Mouse (Mus musculus) lung, postnatal 36 days (tissue): ENCODE measurements around the gene Ccdc180.
A peak's percentile ranks its signal among the peaks of the same experiment; 100 is the strongest.

Source experiments
- DNase-seq: peaks from one replicate; pipeline ENCODE4 v3.0.0; 2022; ENCODE audit warnings: mixed read lengths

The Ccdc180 gene

GRCm38 (mm10) chr4:45911876-45912275 lies 21.8 kb downstream of the Ccdc180 start:
- no peak for DNase-seq

- DNase-seq: peak; percentile 4
Observed at GRCm38 (mm10) chr4:45917091-45917490, 27.0 kb downstream of the Ccdc180 start.

GRCm38 (mm10) chr4:45921663-45922435 lies 31.7 kb downstream of the Ccdc180 start:
- DNase-seq: no peak

- no peak for DNase-seq
Observed at GRCm38 (mm10) chr4:45924011-45924410, 33.9 kb downstream of the Ccdc180 start.

GRCm38 (mm10) chr4:45928561-45928960 lies 38.5 kb downstream of the Ccdc180 start:
- DNase-seq: no peak

GRCm38 (mm10) chr4:45941628-45942044 lies 51.5 kb downstream of the Ccdc180 start:
- peak; percentile 40 for DNase-seq

- DNase-seq: no peak
Observed at GRCm38 (mm10) chr4:45947729-45948128, 57.6 kb downstream of the Ccdc180 start.

- peak; percentile 81 for DNase-seq
Observed at GRCm38 (mm10) chr4:45949109-45949848, 59.2 kb downstream of the Ccdc180 start.

GRCm38 (mm10) chr4:45951830-45952229 lies 61.7 kb downstream of the Ccdc180 start:
- DNase-seq: no peak

- DNase-seq: no peak
Observed at GRCm38 (mm10) chr4:45953025-45953919, 63.2 kb downstream of the Ccdc180 start.

GRCm38 (mm10) chr4:45955235-45955634 lies 65.1 kb downstream of the Ccdc180 start:
- no peak for DNase-seq

GRCm38 (mm10) chr4:45956131-45956530 lies 66.0 kb downstream of the Ccdc180 start:
- DNase-seq: no peak

GRCm38 (mm10) chr4:45956706-45957105 lies 66.6 kb downstream of the Ccdc180 start:
- no peak for DNase-seq

- DNase-seq: peak; percentile 83
Observed at GRCm38 (mm10) chr4:45964771-45965439, 74.8 kb downstream of the Ccdc180 start, which contains the start of gene Tdrd7. Gene Tdrd7 (plus strand): TSS chr4:45965334.

GRCm38 (mm10) chr4:45965737-45966447 lies 75.8 kb downstream of the Ccdc180 start:
- DNase-seq: peak; percentile 81

GRCm38 (mm10) chr4:45966716-45967115 lies 76.6 kb downstream of the Ccdc180 start:
- DNase-seq: no peak

GRCm38 (mm10) chr4:45967479-45968341 lies 77.6 kb downstream of the Ccdc180 start:
- no peak for DNase-seq

GRCm38 (mm10) chr4:45969051-45969450 lies 78.9 kb downstream of the Ccdc180 start:
- no peak for DNase-seq

GRCm38 (mm10) chr4:45970048-45970560 lies 80.0 kb downstream of the Ccdc180 start:
- DNase-seq: no peak

- peak; percentile 98 for DNase-seq
Observed at GRCm38 (mm10) chr4:45971806-45972447, 81.8 kb downstream of the Ccdc180 start.
